Mouse (Mus musculus) right cerebral cortex, adult 2 months (tissue): ENCODE measurements at regions not wholly inside any gene's neighbourhood (a gene's known extent, or its start where the extent isn't known, plus 50 kb on each side); places are given as distances from the start of the nearest gene placed in this dataset.

Experiments used
- DNase-seq, 2 experiments: peaks; one replicate each; pipeline ENCODE4 v3.0.0; 2021 to 2022; ENCODE audit warnings: low spot score in 2 of 2

DNA sequence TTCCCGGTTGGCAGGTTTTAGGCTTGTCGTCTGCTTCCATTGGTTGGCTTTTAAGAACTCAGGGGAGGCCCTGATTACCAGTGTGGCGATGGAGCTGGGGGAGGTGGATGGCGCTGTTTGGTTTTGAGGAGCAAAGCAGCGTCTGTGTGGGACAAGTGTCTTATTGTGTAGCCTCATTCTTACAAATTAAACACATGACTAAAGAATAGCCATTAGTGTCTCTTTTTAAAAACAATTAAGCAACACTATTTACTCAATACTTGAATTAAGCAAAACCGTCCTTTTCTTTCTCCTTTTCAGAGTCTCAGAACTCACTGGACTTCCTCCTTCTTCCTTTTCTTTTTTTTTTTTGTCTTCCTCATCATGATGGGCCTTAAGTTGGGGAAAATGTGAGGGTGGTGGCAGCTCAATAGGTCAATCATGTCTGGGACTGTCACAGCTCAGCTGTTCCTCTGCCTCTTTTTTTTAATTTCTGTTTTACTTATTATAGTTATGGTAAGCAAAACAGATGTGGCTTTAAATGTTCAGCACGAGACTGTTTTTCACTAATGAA is 89.1 kb downstream of the Kcnrg start:
- DNase-seq, result no peak

DNA sequence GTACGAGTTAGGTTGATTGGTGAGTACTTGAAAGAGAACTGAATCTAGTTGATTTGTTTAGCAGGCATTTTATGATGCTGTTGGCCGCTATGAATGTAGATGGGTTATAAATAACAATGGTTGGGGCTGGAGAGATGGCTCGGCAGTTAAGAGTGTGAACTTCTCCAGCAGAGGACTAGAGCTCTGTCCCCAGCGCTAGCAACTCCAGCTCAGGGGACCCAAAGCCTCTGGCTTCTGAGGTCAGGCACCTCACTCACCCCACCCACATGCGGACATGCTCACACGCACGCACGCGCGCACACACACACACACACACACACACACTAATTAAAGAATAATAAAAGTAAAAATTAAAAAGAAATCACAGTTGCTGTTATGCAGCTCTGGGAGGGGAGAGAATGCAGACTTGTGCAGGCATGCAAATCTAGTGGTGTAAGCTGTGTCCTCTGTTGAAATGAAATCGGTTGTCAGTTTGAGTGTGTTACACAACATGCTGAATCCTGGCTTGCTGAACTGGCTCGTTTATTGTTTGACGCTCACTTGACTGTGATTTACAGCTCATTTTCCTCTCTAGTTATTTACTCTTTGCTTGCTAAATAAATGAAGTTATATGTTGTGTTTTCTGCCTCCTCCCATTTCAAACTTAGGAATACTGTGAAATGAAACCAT is 89.8 kb downstream of the Kcnrg start:
- DNase-seq, result no peak

DNA sequence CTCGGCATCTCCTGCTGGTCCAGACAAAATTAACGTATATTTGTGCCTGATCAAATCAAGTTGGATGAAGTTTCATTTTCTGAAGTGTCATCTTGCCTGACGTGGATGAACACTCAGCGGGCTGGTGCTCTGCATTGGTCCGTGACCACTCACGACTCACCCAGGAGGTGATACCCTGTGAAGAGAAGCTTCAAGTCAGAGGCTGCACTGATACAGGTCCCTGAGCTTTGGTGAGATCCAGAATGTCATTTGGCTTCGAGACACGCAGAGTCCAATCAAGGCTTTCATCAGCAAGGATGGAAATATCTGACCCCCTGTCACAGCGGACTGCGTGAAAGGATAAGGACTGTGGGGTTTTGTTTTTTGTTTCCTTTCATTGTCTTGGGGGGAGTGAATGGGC is 90.4 kb downstream of the Kcnrg start:
- DNase-seq, result no peak

DNA sequence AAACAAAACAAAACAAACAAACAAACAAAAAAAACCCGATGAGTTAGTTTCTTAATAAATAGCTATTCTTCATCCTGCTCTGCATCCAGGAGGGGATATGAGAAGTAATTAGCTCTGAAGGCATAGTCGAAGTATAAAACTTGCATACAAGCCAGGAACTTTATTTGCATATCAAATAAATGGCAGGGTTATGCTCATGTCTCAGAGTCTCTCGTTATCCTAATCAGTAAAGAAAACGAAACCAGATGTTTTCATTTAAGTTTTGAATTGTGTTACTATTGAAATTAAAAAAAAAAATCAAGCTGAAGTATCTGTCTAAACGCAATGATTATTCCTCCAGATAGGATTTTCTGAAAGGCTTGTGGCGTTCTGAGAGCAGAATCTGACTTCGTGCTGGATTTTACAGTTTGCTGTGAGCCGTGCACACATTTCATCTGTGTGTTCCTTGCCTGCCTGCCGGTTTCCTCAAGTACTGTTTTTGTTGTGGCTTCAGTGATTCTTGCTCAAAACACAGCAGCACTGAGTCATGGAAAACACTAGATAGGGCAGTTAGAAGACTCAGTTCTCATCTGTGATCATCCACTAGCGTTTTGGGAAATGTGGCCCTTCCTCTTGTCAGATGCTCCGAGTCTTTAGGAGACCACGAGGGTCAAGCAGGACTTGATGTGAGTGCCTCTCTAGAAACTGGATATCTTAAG is 91.2 kb downstream of the Kcnrg start:
- no peak for DNase-seq

DNA sequence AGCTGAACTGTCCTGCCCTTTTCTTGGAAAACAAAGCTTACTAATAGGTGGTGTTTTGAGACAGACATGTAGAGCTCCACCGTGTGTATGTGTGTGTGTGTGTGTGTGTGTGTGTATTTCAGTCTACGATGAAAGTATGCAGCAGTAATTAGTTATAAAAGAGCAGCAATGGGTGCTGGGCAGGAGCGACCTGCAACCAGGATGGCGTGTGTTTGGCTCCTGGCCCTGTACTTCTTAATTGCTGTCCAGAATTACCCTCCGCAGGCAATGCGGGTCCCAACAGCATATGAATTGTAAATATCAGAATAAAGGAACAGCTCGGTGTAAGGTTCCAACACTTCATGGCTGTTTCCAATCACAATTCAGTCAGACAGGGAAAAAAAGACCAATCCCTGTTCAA is 92.4 kb downstream of the Kcnrg start:
- DNase-seq, result no peak

DNA sequence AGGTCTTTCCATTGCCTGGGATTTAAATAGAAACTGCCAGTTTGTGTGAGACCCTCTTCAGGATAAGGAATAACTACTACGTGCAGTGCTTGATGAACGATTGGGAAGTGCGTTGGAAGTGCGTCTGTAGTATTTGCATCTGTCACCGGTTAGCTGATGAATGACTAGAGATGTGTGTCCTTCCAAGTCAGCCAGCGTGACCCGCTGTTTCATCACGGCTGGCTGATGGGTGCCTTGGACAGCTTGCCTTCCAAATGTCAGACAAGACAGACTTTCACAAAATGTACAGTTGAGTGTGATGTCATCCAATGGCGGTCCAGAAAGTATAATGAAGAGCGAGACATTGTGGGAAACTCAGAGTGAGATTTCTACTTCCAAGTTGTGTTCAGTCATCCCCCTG is 93.9 kb downstream of the Kcnrg start:
- DNase-seq, result no peak

DNA sequence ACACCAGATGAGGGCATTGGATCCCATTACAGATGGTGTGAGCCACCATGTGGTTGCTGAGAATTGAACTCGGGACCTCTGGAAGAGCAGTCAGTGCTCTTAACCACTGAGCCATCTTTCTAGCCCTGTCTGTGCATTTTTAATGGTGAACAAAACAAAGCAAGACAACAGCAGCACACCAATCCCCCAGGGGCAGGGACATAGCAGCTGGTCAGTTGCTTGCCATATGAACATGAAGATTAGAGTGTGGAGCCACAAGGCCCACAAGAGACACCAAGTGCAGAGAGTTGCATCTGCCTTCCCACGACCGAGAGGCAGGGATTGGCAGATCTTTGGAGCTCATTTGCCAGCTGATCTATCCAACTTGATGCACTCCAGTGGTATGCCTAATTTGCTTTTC is 96.7 kb downstream of the Kcnrg start:
- no peak for DNase-seq

DNA sequence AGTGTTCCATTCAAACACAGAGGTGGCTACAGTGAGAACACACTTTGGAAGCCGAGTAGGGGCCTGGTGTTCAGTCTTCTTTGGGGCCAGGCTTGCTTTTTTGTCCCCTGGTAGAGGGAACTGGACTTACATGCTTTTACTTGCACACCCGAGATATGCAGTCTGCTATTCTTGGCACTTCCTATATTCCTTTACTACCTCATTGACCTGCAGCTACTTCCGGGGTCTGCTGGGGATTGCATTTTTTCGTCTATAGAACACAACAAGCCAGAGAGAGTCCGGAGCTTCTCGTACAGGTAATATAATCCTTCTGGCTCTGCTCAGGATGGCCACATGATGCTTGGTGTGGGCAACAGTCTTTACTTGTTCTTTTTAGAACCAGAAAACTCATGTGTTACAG is 99.7 kb downstream of the Kcnrg start:
- no peak for DNase-seq

DNA sequence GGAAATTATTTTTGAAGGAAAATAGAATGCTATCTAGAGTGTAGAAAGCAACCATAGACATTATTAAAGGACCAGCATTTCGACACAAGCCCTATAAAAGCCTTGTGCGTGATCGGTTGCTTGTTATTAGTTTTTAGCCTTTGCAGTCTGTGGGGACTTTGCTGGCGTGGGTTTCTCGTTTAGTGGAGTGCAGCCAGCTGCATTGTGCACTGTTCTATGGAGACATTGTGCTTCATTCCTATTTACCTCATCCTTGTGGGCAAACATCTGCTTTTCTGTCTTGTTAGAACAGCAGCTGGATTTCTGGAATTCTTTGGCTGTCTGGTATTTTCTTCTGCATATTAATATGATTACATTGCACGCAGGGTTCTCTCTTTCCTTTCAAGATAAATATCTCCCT is 101.1 kb downstream of the Kcnrg start:
- DNase-seq, result no peak

DNA sequence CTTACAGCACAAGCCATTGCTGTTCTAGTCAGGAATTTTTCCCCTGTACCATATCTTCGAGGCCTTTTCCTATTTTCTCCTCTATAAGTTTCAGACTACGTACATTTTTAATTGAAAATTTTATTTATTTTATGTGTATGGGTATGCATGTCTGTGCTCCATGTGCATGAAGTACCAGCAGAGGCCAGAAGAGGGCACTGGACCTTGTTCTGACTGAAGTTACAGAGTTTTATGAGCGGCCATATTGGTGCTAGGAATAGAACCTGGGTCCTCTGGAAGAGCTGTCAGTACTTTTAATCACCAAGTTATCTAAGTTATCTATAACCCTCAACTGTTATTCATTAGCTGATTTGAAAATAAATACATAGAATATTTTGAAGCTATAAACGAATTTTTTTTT is 108.5 kb downstream of the Kcnrg start:
- no peak for DNase-seq

DNA sequence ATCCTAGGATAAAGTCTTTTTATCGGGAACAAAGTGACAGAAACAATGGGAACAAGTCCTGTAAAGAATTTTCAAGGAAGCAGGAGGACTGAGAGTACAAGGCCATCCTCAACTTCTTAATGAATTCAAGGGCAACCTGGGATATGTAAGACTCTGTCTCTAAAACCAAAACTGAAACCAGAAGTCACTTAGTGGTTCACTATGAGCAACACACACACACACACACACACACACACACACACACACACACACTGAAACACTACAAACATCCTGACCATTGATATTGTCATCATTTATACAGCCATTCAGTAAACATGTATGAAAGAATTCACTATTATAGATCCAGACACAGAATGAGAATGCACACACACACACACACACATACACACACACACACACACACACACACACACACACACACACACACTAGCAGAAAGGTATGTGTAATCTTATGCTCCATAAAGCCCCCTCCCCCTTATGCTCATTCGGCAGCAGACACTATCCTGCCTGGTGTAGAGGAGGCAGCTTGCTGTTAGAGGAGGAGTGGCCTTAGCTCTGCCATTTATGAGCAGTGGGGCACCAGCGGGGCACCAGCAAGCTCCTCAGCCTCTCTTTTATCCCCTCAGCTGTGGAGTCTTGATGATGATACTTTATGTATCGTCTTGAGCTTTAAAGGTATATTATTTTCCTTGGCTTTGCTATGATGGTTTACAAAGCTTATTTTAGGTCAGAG is 111.3 kb downstream of the Kcnrg start:
- no peak for DNase-seq

DNA sequence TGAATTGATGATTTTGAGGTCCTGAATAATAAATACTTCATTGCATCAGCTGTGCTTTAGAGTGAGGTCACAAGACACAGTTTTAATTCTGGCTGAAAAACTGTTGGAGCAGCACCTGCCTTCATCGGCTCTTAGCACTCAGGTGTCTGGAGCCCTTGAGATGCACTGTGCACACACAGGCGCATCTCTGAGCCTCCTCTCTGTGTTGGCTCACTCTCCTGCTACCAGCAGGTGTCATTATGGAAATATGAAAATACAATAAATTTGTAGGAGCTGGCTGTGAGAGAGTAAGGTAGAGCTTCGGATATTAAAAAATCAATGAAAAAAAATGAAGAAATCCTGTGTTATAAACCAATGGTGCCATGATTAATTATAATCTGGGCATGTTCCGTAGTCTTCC is 114.0 kb downstream of the Kcnrg start:
- DNase-seq, result no peak

DNA sequence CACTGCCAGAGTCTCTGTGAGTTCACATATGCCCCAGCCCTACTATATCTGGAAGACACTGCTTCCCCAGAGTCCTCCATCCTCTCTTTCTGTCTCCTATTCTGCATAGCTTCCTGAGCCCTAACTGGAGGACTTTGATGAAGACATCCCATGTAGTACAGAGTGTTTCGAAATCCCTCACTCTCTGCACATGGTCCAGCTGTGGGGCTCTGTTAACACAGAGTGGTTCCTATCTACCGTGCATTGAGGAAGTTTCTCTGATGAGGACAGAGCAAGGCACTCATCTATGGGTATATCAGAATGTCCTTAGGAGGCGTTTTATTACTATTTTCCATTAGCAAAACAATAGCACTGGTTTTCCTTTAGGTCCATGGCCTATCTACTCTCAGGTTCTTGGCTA is 117.7 kb downstream of the Kcnrg start:
- no peak for DNase-seq

DNA sequence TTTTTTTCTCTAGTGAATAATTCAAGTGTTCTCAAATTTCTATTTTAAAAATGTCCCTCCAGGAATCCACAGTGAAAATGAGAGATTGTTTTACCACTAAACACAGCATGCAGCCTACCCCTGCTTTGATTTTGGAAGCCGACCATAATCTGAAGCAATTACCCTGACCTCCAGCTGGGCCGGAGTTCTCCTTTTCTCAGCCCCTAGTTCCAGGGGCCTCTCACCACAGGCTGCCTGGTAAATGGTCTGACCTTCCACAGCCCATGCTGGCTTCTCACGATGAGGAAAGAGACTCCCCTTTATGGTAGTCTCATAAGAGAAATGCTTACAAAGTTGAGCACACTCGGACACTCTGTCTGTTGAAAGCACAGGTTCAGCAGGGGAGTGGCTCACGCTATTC is 121.3 kb downstream of the Kcnrg start:
- DNase-seq, result no peak

DNA sequence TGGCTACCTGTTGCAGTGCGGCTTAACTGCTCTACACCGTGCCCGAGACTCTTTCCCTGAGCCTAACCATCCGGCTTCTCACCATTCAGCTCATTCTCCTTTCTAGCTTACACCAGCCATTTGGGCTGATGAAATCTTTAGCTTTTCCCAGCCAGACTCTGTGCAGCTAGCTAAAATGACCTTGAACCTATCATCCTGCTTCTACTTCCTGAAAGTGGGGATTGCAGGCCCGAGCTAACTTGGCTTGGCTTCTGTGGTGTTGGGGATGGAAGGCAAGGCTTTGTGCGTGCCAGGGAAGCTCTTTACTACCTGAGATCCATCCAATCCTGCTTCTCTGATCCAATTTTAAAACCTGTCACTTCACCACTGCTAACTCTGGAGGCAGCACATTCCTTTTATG is 128.3 kb downstream of the Kcnrg start:
- DNase-seq, result no peak

DNA sequence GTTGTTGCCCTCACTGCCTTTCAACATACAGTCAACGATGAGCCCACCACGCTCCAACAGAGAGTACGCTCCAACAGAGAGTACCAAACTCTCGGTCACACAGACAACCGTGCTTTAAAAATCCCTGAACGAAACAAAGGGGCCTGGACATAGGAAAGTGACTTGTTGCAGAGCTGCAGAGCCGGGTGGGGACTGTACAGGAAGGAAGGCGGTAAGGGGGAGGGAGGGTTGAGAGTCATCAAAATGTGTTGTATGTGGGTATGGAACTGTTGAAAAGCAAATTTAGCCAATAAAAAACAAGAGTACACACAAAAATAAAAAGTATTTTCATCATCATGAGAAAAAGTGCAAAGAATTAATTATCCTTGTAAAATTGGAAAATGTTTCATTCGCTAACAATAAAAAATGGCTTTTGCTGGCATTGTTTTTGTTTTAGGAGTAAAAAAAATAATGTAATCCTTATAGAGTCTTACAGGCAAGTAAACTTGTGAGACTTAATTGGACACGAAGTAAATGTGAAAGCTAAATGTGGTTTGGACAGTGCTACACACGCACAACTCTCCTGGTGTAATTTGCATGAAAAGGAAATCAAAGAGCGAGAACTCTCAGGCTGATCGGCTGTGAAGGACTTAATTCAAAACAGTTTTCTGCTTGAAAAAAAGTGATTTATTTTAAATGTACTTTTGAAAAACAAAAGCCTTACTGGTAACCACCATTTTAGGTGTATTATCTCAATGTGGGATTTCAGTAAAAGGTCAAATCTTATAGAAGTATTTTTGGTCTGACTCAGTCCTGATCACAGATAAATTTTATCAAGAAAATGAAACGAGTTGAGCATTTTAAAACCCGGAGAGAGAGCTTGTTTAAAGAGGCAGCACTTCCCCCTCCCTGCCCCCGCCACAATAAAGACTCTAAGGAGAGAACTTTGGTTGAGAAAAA is 129.4 kb downstream of the Kcnrg start:
- DNase-seq, result no peak

DNA sequence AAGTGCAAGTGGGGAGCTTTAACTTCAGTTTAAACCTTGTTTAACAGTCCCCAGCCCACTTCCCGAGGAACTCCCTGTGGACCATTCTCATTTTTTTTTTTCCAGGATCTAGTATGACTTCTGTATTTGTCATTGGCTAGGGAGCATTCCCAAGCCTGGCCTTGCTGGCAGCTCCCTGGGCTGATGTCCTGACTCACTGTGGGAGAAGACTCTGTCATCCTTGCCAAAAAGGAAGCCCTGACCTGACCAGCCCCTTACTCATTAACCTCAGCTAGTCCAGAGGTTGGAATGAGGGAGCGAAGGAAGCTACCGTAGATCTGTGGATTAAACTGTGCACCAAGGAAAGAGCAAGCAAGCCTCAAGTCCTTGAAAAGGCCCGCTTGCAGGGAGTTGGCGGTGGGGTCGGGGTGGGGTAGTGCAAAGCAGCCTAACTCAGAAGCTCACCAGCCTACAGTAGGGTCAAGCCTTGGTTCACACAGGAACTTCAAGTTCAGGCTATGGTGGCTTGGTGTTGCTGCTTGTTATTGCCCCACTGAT is 130.3 kb downstream of the Kcnrg start:
- no peak for DNase-seq

DNA sequence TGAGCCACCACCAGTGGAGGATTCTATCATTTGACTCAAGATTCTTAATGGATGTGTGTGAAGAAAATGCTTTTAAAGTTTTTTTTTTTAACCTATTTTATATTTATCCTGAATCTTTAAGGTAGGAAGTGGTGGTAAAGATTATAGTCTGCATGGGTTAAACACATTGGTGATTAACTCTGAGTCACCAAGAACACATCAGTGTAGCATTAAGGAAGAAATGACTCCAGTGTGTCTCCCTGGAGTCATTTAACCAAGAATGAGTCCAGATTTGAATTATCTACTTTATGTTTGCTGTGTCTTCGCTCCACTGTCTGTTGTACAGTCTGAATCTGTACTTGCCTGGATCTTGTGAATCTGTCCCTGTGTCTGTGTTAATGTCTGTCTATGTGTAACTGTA is 132.2 kb downstream of the Kcnrg start:
- DNase-seq, result no peak

DNA sequence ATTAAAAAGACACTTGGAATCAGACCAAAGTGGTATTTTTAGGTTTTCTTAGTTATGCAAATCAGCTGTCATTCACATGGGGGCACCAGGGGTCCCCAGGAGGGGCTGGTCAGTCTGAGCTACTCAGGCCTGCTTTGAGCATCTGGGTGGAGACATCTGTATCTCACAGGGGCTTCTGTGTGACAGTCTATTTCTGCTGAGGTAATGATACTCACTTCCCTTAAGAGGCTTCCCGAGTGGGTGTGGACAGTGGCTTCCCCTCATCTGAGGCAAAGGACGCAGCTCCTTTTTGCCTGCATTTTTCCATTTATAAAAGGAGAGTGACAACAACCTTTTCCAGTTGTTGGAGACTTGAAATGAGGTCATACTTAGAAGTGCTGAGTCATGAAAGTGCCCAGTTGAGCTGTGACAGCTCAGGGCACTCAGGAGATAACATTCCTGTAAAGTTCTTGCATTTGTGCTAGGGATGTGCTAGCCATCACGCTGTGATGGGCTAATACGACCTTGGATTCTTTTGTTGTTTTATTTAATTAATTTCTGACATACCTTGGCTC is 136.7 kb downstream of the Kcnrg start:
- DNase-seq, result no peak

DNA sequence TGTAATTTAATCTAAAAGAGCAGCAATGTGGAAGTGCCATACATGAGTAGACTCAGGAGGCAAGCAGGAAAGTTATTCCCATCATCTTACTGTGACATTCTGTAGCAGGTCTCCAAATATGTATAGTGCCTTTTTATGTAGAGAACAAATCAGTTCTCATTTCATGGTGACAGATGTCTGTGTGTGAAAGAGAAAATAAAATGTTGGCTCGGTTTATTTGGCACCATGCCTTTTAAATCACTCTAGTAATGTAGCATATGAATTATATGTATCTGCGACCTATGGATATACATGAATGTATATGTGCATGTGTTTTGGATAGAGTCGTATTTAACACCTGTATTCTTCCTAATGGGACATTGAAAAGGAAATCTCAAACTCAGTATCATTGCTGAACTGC is 146.2 kb downstream of the Kcnrg start:
- DNase-seq, result no peak

DNA sequence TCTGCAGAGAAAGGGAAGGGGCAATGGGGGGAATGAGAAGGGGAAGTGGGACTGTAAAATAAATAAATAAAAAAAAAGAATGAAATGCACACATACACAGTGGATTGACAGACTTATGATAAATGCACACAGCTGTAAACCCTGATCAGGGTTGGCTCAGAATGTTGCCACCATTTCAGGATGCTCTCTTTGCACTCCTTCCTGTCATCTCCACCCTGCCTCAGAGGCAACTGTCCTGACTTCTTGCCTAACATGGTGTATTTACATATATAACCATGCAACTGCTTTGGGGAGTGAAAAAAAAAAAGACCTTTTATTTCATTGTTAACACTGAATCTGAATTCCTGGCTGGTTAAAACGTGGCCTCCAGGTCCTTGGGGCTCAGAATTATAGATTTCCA is 149.4 kb downstream of the Kcnrg start:
- no peak for DNase-seq
